Mouse (Mus musculus) thymus, adult 2 months (tissue): Measurements from ENCODE around the gene Trabd2b. TPM values are rescaled to one million over a fixed set of nuclear protein-coding genes. Genes with fewer than 3 reads are reported as not detected.
A peak's percentile ranks its signal among the peaks of the same experiment; 100 is the strongest.

Experiments used
- DNase-seq: peaks from one replicate; pipeline ENCODE4 v3.0.0; 2021
- H3K27ac ChIP-seq: fragments of 200-500 bp; 2 replicates; pipeline ENCODE4 v1.5.1; 2012; ENCODE audit warnings: low read length, control low read depth; ENCODE audit not compliant: control insufficient read depth, insufficient read depth
- H3K27me3 ChIP-seq: fragments of 200-500 bp; 2 replicates; pipeline ENCODE4 v1.6.1; 2012; ENCODE audit warnings: mild to moderate bottlenecking, low read length, moderate library complexity, mixed read lengths; ENCODE audit not compliant: control insufficient read depth, insufficient read depth
- H3K36me3 ChIP-seq: fragments of 200-500 bp; 2 replicates; pipeline ENCODE4 v1.6.1; 2012; ENCODE audit warnings: mild to moderate bottlenecking, low read length, moderate library complexity; ENCODE audit not compliant: control insufficient read depth, insufficient read depth
- H3K4me1 ChIP-seq: fragments of 200-500 bp; replicated peaks from 2 replicates; pipeline ENCODE4 v1.6.1; 2012; ENCODE audit warnings: low read length; ENCODE audit not compliant: control insufficient read depth, insufficient read depth
- H3K4me3 ChIP-seq: fragments of 200-500 bp; 2 replicates; pipeline ENCODE4 v1.5.1; 2012; ENCODE audit warnings: mild to moderate bottlenecking, low read length, control low read depth, moderate library complexity; ENCODE audit not compliant: control insufficient read depth, insufficient read depth
- CTCF ChIP-seq: fragments of 200-500 bp; IDR thresholded peaks from 2 replicates; pipeline ENCODE4 v1.5.1; 2012; ENCODE audit warnings: mild to moderate bottlenecking, control low read depth, low read length, moderate library complexity, borderline replicate concordance; ENCODE audit not compliant: control insufficient read depth, poor library complexity, insufficient read depth; ENCODE audit errors: extremely low read depth
- POLR2A ChIP-seq: fragments of 200-500 bp; IDR thresholded peaks from 2 replicates; pipeline ENCODE4 v1.6.1; 2012; ENCODE audit warnings: mild to moderate bottlenecking, low read length, control low read depth, moderate library complexity; ENCODE audit not compliant: control insufficient read depth, poor library complexity, insufficient read depth; ENCODE audit errors: extremely low read depth
- WGBS: fragments of 180-500 bp; shearing (Covaris S2); methylation state at CpG from one replicate; pipeline ENCODE4 v1.1.7; 2018; 5-methylcytosine and 5-hydroxymethylcytosine counted together
- polyA plus RNA-seq: library from polyadenylated mRNA; depleted of rRNA; stranded (reverse); fragments of >200 nt; gene quantifications from 2 replicates; pipeline ENCODE4 v1.2.3, GENCODE M21; 2012

The Trabd2b gene
- polyA plus RNA-seq, 1 experiment: 1.5 TPM

GRCm38 (mm10) chr4:114578153-114578950 lies 171.8 kb downstream of the Trabd2b start:
- DNase-seq: no peak
- TF ChIP-seq CTCF (no peak), POLR2A (no peak)
- WGBS: 59% methylated on average over 12 of the region's 12 CpGs
- Histone ChIP-seq H3K4me3 (no peak overlapping the region), H3K27ac (peak overlapping the region; percentile 44), H3K4me1 (peaks cover 28% of the 10 kb centered on the region), H3K36me3 (no peaks in the 10 kb centered on the region), H3K27me3 (no peaks in the 10 kb centered on the region)

- WGBS: 95% methylated on average over 2 of the region's 2 CpGs
Observed at GRCm38 (mm10) chr4:114583546-114584144, 177.1 kb downstream of the Trabd2b start.

GRCm38 (mm10) chr4:114584686-114585085 lies 178.2 kb downstream of the Trabd2b start:
- DNase-seq: no peak
- WGBS: 73% methylated on average over 1 of the region's 1 CpGs
- peaks cover 7% of the 10 kb centered on the region for H3K4me1 ChIP-seq
- no peak overlapping the region for H3K27ac ChIP-seq
- no peaks in the 10 kb centered on the region for H3K27me3 ChIP-seq
- TF ChIP-seq POLR2A (no peak), CTCF (no peak)
- no peak overlapping the region for H3K4me3 ChIP-seq
- H3K36me3 ChIP-seq: no peaks in the 10 kb centered on the region

More at GRCm38 (mm10) chr4:114583546-114584144, 177.1 kb downstream of the Trabd2b start:
- no peak overlapping the region for H3K4me3 ChIP-seq
- no peaks in the 10 kb centered on the region for H3K27me3 ChIP-seq
- H3K36me3 ChIP-seq: no peaks in the 10 kb centered on the region
- DNase-seq: no peak
- H3K4me1 ChIP-seq: peaks cover 16% of the 10 kb centered on the region
- no peak overlapping the region for H3K27ac ChIP-seq
- TF ChIP-seq POLR2A: no peak
- TF ChIP-seq CTCF: no peak

GRCm38 (mm10) chr4:114593554-114594215 lies 187.2 kb downstream of the Trabd2b start:
- no peak overlapping the region for H3K27ac ChIP-seq
- H3K4me1 ChIP-seq: peaks cover 9% of the 10 kb centered on the region; the same call in 1 of the 2 replicates
- no peaks in the 10 kb centered on the region for H3K27me3 ChIP-seq
- H3K4me3 ChIP-seq: no peak overlapping the region
- 69% methylated on average over 13 of the region's 13 CpGs for WGBS
- no peak for TF ChIP-seq POLR2A
- TF ChIP-seq CTCF: no peak
- DNase-seq: no peak
- H3K36me3 ChIP-seq: no peaks in the 10 kb centered on the region

- H3K27me3 ChIP-seq: no peaks in the 10 kb centered on the region
- no peak overlapping the region for H3K27ac ChIP-seq
- 66% methylated on average over 2 of the region's 2 CpGs for WGBS
- H3K36me3 ChIP-seq: no peaks in the 10 kb centered on the region
- no peak overlapping the region for H3K4me3 ChIP-seq
- DNase-seq: no peak
- H3K4me1 ChIP-seq: peaks cover 15% of the 10 kb centered on the region
- TF ChIP-seq POLR2A (no peak), CTCF (no peak)
Observed at GRCm38 (mm10) chr4:114595188-114595701, 188.7 kb downstream of the Trabd2b start.

- Histone ChIP-seq H3K4me3 (no peak overlapping the region), H3K4me1 (peaks cover 39% of the 10 kb centered on the region), H3K36me3 (no peaks in the 10 kb centered on the region), H3K27me3 (no peaks in the 10 kb centered on the region), H3K27ac (no peak overlapping the region)
- peak; percentile 61 for DNase-seq
- TF ChIP-seq CTCF (0 out of 2 replicates have a peak, but pooled peaks have one; percentile 34), POLR2A (no peak)
Observed at GRCm38 (mm10) chr4:114599121-114599520, 192.6 kb downstream of the Trabd2b start.
